Mouse (Mus musculus) kidney, embryonic 14.5 days (tissue): ENCODE results near the gene Cd209b. TPM values are rescaled to one million over a fixed set of nuclear protein-coding genes. Genes with fewer than 3 reads are reported as not detected.

ENCODE experiments used
- ATAC-seq: fragments of 200-750 bp; cut with Nextera tagmentation; 2 replicates; pipeline ENCODE4 v1.8.0; 2017; ENCODE audit warnings: moderate number of reproducible peaks, mild to moderate bottlenecking, moderate TSS enrichment, moderate library complexity; ENCODE audit not compliant: low FRiP score, low TSS enrichment
- H3K27ac ChIP-seq: fragments of 300-500 bp; sonication (generic); 2 replicates; pipeline ENCODE4 v1.5.1; 2014; ENCODE audit warnings: low read depth, mild to moderate bottlenecking, low read length, moderate library complexity, mixed read lengths
- H3K27me3 ChIP-seq: fragments of 300-500 bp; sonication (generic); 2 replicates; pipeline ENCODE4 v1.6.1; 2014; ENCODE audit warnings: mild to moderate bottlenecking, low read length; ENCODE audit not compliant: control insufficient read depth, insufficient read depth
- H3K36me3 ChIP-seq: fragments of 300-500 bp; sonication (generic); 2 replicates; pipeline ENCODE4 v1.6.1; 2014; ENCODE audit warnings: low read length, mixed read lengths; ENCODE audit not compliant: control insufficient read depth, insufficient read depth
- H3K4me1 ChIP-seq: fragments of 300-500 bp; sonication (generic); 2 replicates; pipeline ENCODE4 v1.6.1; 2014; ENCODE audit warnings: low read length, mixed read lengths; ENCODE audit not compliant: control insufficient read depth, insufficient read depth
- H3K4me2 ChIP-seq: fragments of 300-500 bp; sonication (generic); replicated peaks from 2 replicates; pipeline ENCODE4 v1.6.1; 2014; ENCODE audit warnings: low read depth, mild to moderate bottlenecking, low read length
- H3K4me3 ChIP-seq: fragments of 300-500 bp; sonication (generic); 2 replicates; pipeline ENCODE4 v1.5.1; 2014; ENCODE audit warnings: mild to moderate bottlenecking, low read length
- H3K9ac ChIP-seq: fragments of 300-500 bp; sonication (generic); 2 replicates; pipeline ENCODE4 v1.6.1; 2014; ENCODE audit warnings: low read depth, mild to moderate bottlenecking, low read length, moderate library complexity
- H3K9me3 ChIP-seq: fragments of 300-500 bp; sonication (generic); 2 replicates; pipeline ENCODE4 v1.6.1; 2016; ENCODE audit warnings: low read length; ENCODE audit not compliant: control insufficient read depth
- WGBS: fragments of 180-500 bp; shearing (Covaris S2); extraction: QIAGEN DNeasy Blood & Tissue Kit; methylation state at CpG from one replicate; pipeline ENCODE4 v1.1.7; 2014; 5-methylcytosine and 5-hydroxymethylcytosine counted together
- polyA plus RNA-seq: library from polyadenylated mRNA; unstranded; fragments of >200 nt; fragmentation: Nextera tagmentation; extraction: Ambion mirVana; gene quantifications from 2 replicates; pipeline ENCODE4 v1.2.1, GENCODE M21; 2014

Cd209b gene
- not detected in 2 replicates for polyA plus RNA-seq

- Histone ChIP-seq H3K4me1 (no peaks in the 10 kb centered on the region), H3K27me3 (no peaks in the 10 kb centered on the region), H3K9me3 (no peaks in the 10 kb centered on the region), H3K27ac (no peak within 1 kb of the TSS), H3K4me3 (no peak within 1 kb of the TSS), H3K36me3 (no peaks in the 10 kb centered on the region), H3K4me2 (no peak within 1 kb of the TSS), H3K9ac (no peak within 1 kb of the TSS)
- WGBS, result 95% methylated on average over 3 of the region's 3 CpGs
- ATAC-seq, result no peak
These were observed at the start of gene Cd209b for GRCm38 (mm10) chr8:3926744-3927143. TSS of gene Cd209b (minus strand) at chr8:3926844.

GRCm38 (mm10) chr8:3956037-3956436 is 29.4 kb upstream of the Cd209b start:
- no peak overlapping the region for H3K9ac ChIP-seq
- no peaks in the 10 kb centered on the region for H3K36me3 ChIP-seq
- H3K4me3 ChIP-seq, result no peak overlapping the region
- H3K27ac ChIP-seq, result no peak overlapping the region
- H3K27me3 ChIP-seq, result no peaks in the 10 kb centered on the region
- ATAC-seq, result peak; percentile 49; the same call in 1 of the 2 replicates
- 71% methylated on average over 1 of the region's 1 CpGs for WGBS
- H3K4me1 ChIP-seq, result no peaks in the 10 kb centered on the region
- H3K4me2 ChIP-seq, result no peak overlapping the region
- H3K9me3 ChIP-seq, result no peaks in the 10 kb centered on the region

- Histone ChIP-seq H3K4me1 (no peaks in the 10 kb centered on the region), H3K9me3 (no peaks in the 10 kb centered on the region), H3K9ac (no peak within 1 kb of the TSS), H3K4me2 (no peak within 1 kb of the TSS), H3K27ac (no peak within 1 kb of the TSS), H3K27me3 (no peaks in the 10 kb centered on the region), H3K36me3 (no peaks in the 10 kb centered on the region), H3K4me3 (no peak within 1 kb of the TSS)
- ATAC-seq, result no peak
- WGBS, result 82% methylated on average over 1 of the region's 1 CpGs
These were observed 28.0 kb upstream of the Cd209b start, which contains the start of gene Cd209c for GRCm38 (mm10) chr8:3954646-3955045. TSS of gene Cd209c (minus strand) at chr8:3954746.

- Histone ChIP-seq H3K4me1 (no peaks in the 10 kb centered on the region), H3K27me3 (no peaks in the 10 kb centered on the region), H3K4me3 (no peak overlapping the region), H3K27ac (no peak overlapping the region), H3K9ac (no peak overlapping the region), H3K36me3 (no peaks in the 10 kb centered on the region), H3K9me3 (no peaks in the 10 kb centered on the region), H3K4me2 (no peak overlapping the region)
- ATAC-seq, result no peak
- 89% methylated on average over 3 of the region's 3 CpGs for WGBS
These were observed 13.4 kb upstream of the Cd209b start for GRCm38 (mm10) chr8:3940023-3940422.

GRCm38 (mm10) chr8:3878455-3878854 is 48.2 kb downstream of the Cd209b start, which contains the start of gene Cd209d:
TSS of gene Cd209d (minus strand) at chr8:3878555.
- Histone ChIP-seq H3K27ac (no peak within 1 kb of the TSS), H3K9me3 (no peaks in the 10 kb centered on the region; the same call in 1 of the 2 replicates), H3K27me3 (no peaks in the 10 kb centered on the region), H3K4me1 (no peaks in the 10 kb centered on the region), H3K36me3 (no peaks in the 10 kb centered on the region), H3K4me2 (no peak within 1 kb of the TSS), H3K4me3 (no peak within 1 kb of the TSS), H3K9ac (no peak within 1 kb of the TSS)
- ATAC-seq, result no peak
- 72% methylated on average over 4 of the region's 4 CpGs for WGBS

- Histone ChIP-seq H3K9ac (no peak overlapping the region), H3K27ac (no peak overlapping the region), H3K4me2 (no peak overlapping the region), H3K36me3 (no peaks in the 10 kb centered on the region), H3K4me3 (no peak overlapping the region), H3K9me3 (no peaks in the 10 kb centered on the region; the same call in 1 of the 2 replicates), H3K4me1 (no peaks in the 10 kb centered on the region), H3K27me3 (no peaks in the 10 kb centered on the region)
- 80% methylated on average over 2 of the region's 2 CpGs for WGBS
- no peak for ATAC-seq
These were observed 50.5 kb downstream of the Cd209b start for GRCm38 (mm10) chr8:3876121-3876520.

Other genes starting within 250 kb of the Cd209b start
- 0.09 and 0.30 TPM in 2 replicates for gene Fcer2a, start 232.7 kb downstream of the Cd209b start, polyA plus RNA-seq
- gene Clec4g, start 206.2 kb downstream of the Cd209b start, polyA plus RNA-seq, result 0.45 TPM in 1 of 2 replicates, not detected in the other
- gene Cd209a, start 177.9 kb downstream of the Cd209b start, polyA plus RNA-seq, result not detected in 2 replicates
- not detected in 2 replicates for gene Cd209e, start 72.5 kb downstream of the Cd209b start, polyA plus RNA-seq
- gene Cd209d, start 48.3 kb downstream of the Cd209b start, polyA plus RNA-seq, result not detected in 2 replicates
- 0.66 and 0.77 TPM in 2 replicates for gene Cd209c, start 27.9 kb upstream of the Cd209b start, polyA plus RNA-seq
- gene Cd209f, start 179.0 kb upstream of the Cd209b start, polyA plus RNA-seq, result not detected in 2 replicates
- not detected in 2 replicates for gene Cd209g, start 207.3 kb upstream of the Cd209b start, polyA plus RNA-seq
- gene Evi5l, start 239.7 kb upstream of the Cd209b start, polyA plus RNA-seq, result 12.8 and 18.3 TPM in 2 replicates